Mouse (Mus musculus) mesoderm, embryonic 11.5 days (tissue): ENCODE measurements at regions not wholly inside any gene's neighbourhood (a gene's known extent, or its start where the extent isn't known, plus 50 kb on each side); places are given as distances from the start of the nearest gene placed in this dataset.
A peak's percentile ranks its signal among the peaks of the same experiment; 100 is the strongest.

Experiments used
- DNase-seq: peaks from one replicate; pipeline ENCODE4 v3.0.0-alpha.2; 2012; ENCODE audit warnings: low read depth, low spot score

DNA sequence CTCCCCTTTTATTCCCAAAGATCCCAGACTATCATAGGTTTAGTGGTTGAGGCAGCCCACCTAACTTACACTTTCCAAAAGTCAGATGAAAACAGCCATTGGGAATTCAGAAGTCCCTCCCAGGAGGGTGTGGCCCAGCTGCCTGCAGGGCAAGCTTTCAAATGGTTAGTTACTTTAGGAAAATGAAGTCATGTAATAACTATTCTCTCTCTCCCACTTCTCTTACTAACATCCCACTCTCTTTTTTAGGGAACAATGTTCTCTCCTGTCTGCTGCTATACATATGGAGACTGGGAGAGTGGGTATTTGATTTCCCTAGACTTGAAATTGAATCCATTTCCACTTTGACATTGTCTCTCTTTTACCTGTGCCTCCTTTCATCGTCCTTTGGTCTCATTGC, 55.0 kb downstream of the Zfp648 start:
- DNase-seq, result no peak

DNA sequence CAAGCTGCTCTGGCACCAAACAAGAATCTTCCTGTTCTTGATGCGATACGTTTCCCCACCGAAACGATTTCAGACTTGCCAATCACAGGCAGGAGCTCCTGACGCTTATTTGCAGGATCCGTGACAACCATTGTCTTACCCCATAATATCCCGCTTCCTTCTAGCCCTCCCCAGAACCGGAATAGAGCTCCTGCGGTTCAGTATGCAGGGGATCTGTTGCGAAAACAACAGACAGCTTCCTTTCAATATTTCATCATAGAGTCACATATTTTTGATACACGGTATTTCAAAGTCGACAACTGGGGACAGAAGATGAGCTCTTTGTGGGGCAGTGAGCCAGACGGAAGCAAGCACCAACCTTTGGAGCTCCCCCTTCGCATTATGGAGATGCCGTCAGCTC, 55.8 kb downstream of the Zfp648 start:
- no peak for DNase-seq

GRCm38 (mm10) chr1:154258511-154258910, 57.5 kb downstream of the Zfp648 start:
- no peak for DNase-seq

DNA sequence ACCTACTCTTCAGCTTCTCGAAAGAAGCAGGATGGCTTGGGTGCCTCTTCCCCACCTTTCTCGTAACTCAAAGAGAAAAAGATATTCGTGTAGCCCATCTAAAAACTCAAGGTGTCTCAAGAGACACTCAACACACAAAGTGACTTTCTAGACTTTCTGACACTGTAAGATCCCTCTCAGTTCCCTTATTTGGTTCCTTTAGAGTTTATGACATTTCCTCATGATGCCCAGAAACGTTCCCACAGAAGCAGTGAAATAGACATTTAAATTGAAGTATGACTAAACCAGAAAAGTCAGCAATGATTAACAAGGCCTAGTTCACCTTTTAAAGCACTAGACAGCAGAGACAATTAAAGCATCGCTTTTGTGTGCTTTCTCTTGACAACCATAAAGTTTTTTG, 59.4 kb downstream of the Zfp648 start:
- no peak for DNase-seq

DNA sequence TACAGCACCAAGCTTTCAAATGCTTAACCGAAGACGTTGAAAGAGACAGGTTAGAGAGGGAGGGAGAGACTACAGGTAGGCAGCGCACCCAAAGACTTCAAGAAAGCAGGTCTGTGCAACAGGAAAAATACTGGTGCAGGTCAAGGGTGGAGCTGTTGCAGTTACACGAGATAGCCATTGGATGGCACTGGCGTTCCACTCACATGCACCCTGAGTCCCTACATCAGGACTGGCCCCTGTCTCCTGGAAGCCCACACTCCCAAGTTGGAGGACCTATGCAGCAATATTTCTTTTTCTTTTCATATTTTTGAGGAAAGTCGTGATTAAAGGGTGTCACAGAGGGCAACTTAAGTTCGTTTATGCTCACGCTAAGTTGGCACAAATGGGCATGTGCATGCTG, 80.5 kb downstream of the Zfp648 start:
- peak; percentile 77 for DNase-seq

GRCm38 (mm10) chr1:154286080-154286479, 85.1 kb downstream of the Zfp648 start:
- no peak for DNase-seq

GRCm38 (mm10) chr1:154292729-154293128, 91.7 kb downstream of the Zfp648 start:
- DNase-seq, result no peak

DNA sequence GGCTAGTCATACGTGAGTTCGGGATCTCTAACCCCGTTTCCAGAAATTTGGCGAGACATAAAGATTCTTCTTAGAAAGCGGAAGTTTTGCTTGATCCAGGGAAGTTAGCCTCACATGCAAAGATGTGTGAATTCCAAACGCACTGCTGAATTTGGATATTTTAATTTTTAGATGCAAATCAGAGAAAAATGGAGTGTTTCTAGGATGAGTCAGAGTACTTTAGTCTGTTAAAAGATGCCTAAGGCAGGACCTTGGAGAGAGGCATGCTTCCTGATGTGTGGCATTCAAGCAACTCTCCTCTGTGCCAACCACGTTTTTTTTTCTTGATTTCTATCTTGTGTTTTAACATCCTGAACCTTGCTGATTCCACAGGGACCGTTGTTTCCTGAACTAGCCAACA, 95.1 kb downstream of the Zfp648 start:
- DNase-seq, result no peak

DNA sequence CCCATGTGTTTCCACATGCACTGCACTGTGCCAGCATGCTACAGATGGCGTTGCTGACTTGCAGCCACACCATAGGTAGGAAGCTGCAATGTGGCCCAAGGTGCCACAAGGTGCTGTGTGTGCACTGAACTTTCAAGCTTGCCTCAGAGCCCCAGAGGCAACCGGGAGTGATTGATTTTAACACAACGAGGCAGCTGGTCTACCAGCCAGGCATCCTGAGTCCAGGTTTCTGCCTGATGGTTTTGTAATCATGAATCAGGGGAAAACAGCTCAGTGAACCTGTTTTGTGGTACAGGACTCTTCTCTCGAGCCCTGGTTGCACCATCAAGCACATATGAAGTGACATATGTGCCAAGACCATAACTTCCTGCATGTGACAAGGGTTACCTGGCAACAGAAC, 98.9 kb downstream of the Zfp648 start:
- DNase-seq, result no peak

GRCm38 (mm10) chr1:154309650-154310049, 108.7 kb downstream of the Zfp648 start:
- DNase-seq, result no peak
